Mouse (Mus musculus): Measurements from ENCODE around the gene Gapt. TPM values are rescaled to one million over a fixed set of nuclear protein-coding genes. Genes with fewer than 3 reads are reported as not detected.
"Not testable (repeated sequence)": the region's sequence is repeated elsewhere in the genome, so short reads cannot be mapped to it uniquely, and the experiment has no call there.

Gapt gene
- 0.06 and 0.21 TPM in 2 replicates for polyA plus RNA-seq (2015; fragmentation: Nextera tagmentation; extraction: Ambion mirVana)

DNA sequence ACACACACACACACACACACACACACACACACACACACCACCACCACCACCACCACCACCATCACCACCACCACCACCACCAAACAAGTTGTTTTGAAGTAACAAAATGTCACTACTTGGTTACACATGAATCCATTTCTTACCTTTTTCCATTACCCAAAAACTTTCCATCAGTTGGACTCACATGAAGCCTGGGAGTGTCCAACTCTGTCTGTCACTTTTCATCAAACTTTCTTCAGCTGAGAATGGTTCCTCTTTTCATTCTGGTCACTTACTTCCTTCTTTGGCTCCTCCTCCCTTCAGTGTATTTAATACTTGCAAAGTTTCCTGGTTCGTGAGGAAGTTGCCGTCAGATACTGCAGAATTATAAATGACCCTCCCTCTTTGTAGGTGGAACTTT lies at the start of gene Gapt:
TSS of gene Gapt (minus strand) at position 259 of the 400 bp plus-strand sequence.
- TF ChIP-seq CTCF (IDR thresholded peaks at IDR 0.05; ENCODE audit: low read depth) = no peak
- Histone ChIP-seq H3K4me2 (ENCODE audit: low read length) (no peak within 1 kb of the TSS), H3K4me1 (replicated peaks; ENCODE audit: insufficient read depth, low read length) (no peaks in the 10 kb centered on the region), H3K36me3 (ENCODE audit: insufficient read depth, low read length) (no peaks in the 10 kb centered on the region), H3K9ac (ENCODE audit: low read depth, low read length) (no peak within 1 kb of the TSS), H3K4me3 (replicated peaks; ENCODE audit: low read depth, low read length) (no peak within 1 kb of the TSS), H3K9me3 (replicated peaks; ENCODE audit: low read length) (no peaks in the 10 kb centered on the region), H3K27me3 (ENCODE audit: insufficient read depth, low read length) (no peaks in the 10 kb centered on the region), H3K27ac (no peak within 1 kb of the TSS)
- WGBS = 53% methylated on average over 2 of the region's 2 CpGs
- ATAC-seq (replicated peaks; ENCODE audit: low FRiP score, low read depth) = no peak
- DNase-seq (ENCODE audit: low spot score) = no peak

DNA sequence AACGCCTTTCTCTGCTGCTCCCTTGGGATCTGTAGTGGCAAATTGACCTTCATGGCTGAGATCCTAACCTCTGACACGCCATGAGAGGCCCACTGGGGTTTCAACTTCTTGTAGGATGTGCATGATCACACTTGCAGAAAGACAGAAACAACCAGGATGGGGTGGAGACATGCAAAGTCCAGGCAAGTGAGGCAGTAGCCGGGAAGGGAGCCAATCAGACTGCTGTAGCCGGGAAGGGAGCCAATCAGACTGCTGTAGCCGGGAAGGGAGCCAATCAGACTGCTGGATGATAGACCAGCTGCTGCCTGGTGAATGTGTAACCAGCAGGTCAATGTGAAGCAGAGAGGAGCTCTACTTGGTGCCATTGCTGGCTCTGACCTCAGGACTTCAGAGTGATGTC lies 49.2 kb upstream of the Gapt start:
- no peaks in the 10 kb centered on the region for H3K4me1 ChIP-seq (replicated peaks; ENCODE audit: insufficient read depth, low read length)
- 55% methylated on average over 5 of the region's 5 CpGs for WGBS
- H3K36me3 ChIP-seq (ENCODE audit: insufficient read depth, low read length) = no peaks in the 10 kb centered on the region
- no peaks in the 10 kb centered on the region for H3K9me3 ChIP-seq (replicated peaks; ENCODE audit: low read length)
- DNase-seq (ENCODE audit: low spot score) (peak; percentile 27), ATAC-seq (replicated peaks; ENCODE audit: low FRiP score, low read depth) (peak; percentile 97)
- no peak overlapping the region for H3K9ac ChIP-seq (ENCODE audit: low read depth, low read length)
- no peak overlapping the region for H3K4me3 ChIP-seq (replicated peaks; ENCODE audit: low read depth, low read length)
- no peak overlapping the region for H3K4me2 ChIP-seq (ENCODE audit: low read length)
- H3K27me3 ChIP-seq (ENCODE audit: insufficient read depth, low read length) = no peaks in the 10 kb centered on the region
- no peak for TF ChIP-seq CTCF (IDR thresholded peaks at IDR 0.05; ENCODE audit: low read depth)
- no peak overlapping the region for H3K27ac ChIP-seq

DNA sequence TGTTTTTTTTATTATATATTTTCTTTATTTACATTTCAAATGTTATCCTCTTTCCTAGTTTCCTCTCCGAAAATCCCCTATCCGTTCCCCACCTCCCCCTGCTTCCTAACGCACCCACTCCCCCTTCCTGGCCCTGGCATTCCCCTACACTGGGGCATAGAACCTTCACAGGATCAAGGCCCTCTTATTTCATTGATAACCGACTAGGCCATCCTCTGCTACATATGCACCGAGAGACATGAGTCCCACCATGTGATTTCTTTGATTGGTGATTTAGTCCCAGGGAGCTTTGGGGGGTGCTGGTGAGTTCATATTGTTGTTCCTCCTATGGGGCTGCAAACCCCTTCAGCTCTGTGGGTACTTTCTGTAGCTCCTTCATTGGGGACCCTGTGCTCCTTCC lies 47.7 kb upstream of the Gapt start:
- H3K4me2 ChIP-seq (ENCODE audit: low read length); H3K4me1 ChIP-seq (replicated peaks; ENCODE audit: insufficient read depth, low read length); ATAC-seq (replicated peaks; ENCODE audit: low FRiP score, low read depth); H3K9ac ChIP-seq (ENCODE audit: low read depth, low read length); H3K36me3 ChIP-seq (ENCODE audit: insufficient read depth, low read length); H3K9me3 ChIP-seq (replicated peaks; ENCODE audit: low read length); H3K27ac ChIP-seq; DNase-seq (ENCODE audit: low spot score); H3K27me3 ChIP-seq (ENCODE audit: insufficient read depth, low read length); H3K4me3 ChIP-seq (replicated peaks; ENCODE audit: low read depth, low read length): not testable (repeated sequence)
- 76% methylated on average over 5 of the region's 5 CpGs for WGBS

- Histone ChIP-seq H3K9ac (ENCODE audit: low read depth, low read length) (no peak overlapping the region), H3K4me3 (replicated peaks; ENCODE audit: low read depth, low read length) (no peak overlapping the region), H3K9me3 (replicated peaks; ENCODE audit: low read length) (no peaks in the 10 kb centered on the region), H3K27me3 (ENCODE audit: insufficient read depth, low read length) (no peaks in the 10 kb centered on the region), H3K36me3 (ENCODE audit: insufficient read depth, low read length) (peaks cover 14% of the 10 kb centered on the region), H3K4me1 (replicated peaks; ENCODE audit: insufficient read depth, low read length) (no peaks in the 10 kb centered on the region), H3K4me2 (ENCODE audit: low read length) (no peak overlapping the region), H3K27ac (no peak overlapping the region)
- DNase-seq (ENCODE audit: low spot score) (no peak), ATAC-seq (replicated peaks; ENCODE audit: low FRiP score, low read depth) (no peak)
- no peak for TF ChIP-seq CTCF (IDR thresholded peaks at IDR 0.05; ENCODE audit: low read depth)
- 70% methylated on average over 8 of the region's 8 CpGs for WGBS
Observed at GRCm38 (mm10) chr13:110404059-110404458, 47.1 kb upstream of the Gapt start.

DNA sequence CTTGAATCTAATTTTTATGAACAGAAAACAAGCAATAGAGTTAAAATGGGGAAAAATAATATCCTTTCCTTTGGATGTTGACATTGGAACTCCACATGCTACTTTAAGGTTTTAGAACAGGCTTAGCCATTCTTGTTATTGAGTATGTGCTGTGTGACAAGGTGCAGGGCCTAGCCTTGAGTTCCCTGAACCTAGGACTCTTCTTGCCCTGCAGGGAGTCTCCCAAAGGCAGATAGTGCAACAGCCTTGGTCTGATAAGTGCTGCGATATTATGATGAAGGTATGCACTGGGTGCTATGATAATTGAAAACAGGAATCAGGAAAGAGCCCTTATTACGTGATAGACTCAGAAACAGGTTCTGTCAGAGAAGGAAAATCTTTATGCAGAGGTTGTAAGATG lies 44.9 kb upstream of the Gapt start:
- H3K4me1 ChIP-seq (replicated peaks; ENCODE audit: insufficient read depth, low read length) = no peaks in the 10 kb centered on the region
- no peaks in the 10 kb centered on the region for H3K27me3 ChIP-seq (ENCODE audit: insufficient read depth, low read length)
- H3K4me3 ChIP-seq (replicated peaks; ENCODE audit: low read depth, low read length) = no peak overlapping the region
- ATAC-seq (replicated peaks; ENCODE audit: low FRiP score, low read depth) = no peak
- TF ChIP-seq CTCF (IDR thresholded peaks at IDR 0.05; ENCODE audit: low read depth) = no peak
- no peak for DNase-seq (ENCODE audit: low spot score)
- no peak overlapping the region for H3K9ac ChIP-seq (ENCODE audit: low read depth, low read length)
- peaks cover 26% of the 10 kb centered on the region for H3K36me3 ChIP-seq (ENCODE audit: insufficient read depth, low read length)
- no peak overlapping the region for H3K27ac ChIP-seq
- 93% methylated on average over 2 of the region's 2 CpGs for WGBS
- H3K4me2 ChIP-seq (ENCODE audit: low read length) = no peak overlapping the region
- no peaks in the 10 kb centered on the region for H3K9me3 ChIP-seq (replicated peaks; ENCODE audit: low read length)

DNA sequence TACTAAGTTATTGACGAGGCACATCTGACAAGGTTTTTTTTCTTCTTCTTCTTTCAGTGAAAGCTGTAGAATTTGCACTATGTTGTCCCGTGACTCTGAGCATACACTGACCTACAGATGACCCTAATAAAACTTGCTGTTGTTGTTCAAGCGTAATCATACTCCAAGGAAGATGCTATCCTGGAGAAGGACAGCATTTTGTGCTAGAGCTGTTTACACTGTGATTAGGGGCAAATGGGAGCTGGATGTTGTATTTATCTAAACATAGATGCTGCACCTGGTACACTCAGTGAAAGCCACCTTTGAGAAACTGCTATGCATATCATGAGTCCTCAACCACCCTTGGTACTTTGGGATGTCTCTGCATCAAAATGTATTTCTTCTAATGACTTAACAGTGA lies 44.4 kb upstream of the Gapt start:
- Histone ChIP-seq H3K27ac (no peak overlapping the region), H3K36me3 (ENCODE audit: insufficient read depth, low read length) (peaks cover 26% of the 10 kb centered on the region), H3K9ac (ENCODE audit: low read depth, low read length) (no peak overlapping the region), H3K4me1 (replicated peaks; ENCODE audit: insufficient read depth, low read length) (no peaks in the 10 kb centered on the region), H3K9me3 (replicated peaks; ENCODE audit: low read length) (no peaks in the 10 kb centered on the region), H3K27me3 (ENCODE audit: insufficient read depth, low read length) (no peaks in the 10 kb centered on the region), H3K4me2 (ENCODE audit: low read length) (no peak overlapping the region), H3K4me3 (replicated peaks; ENCODE audit: low read depth, low read length) (no peak overlapping the region)
- DNase-seq (ENCODE audit: low spot score) = no peak
- TF ChIP-seq CTCF (IDR thresholded peaks at IDR 0.05; ENCODE audit: low read depth) = no peak
- 59% methylated on average over 3 of the region's 3 CpGs for WGBS
- ATAC-seq (replicated peaks; ENCODE audit: low FRiP score, low read depth) = no peak

Data from kidney, postnatal 0 days (tissue).